Mouse (Mus musculus) thymus, postnatal 36 days (tissue): Measurements from ENCODE around the gene Rcor2.
A peak's percentile ranks its signal among the peaks of the same experiment; 100 is the strongest.

ENCODE experiments used
- DNase-seq, 2 experiments: peaks; one replicate each; pipeline ENCODE4 v3.0.0; 2022; ENCODE audit warnings: mixed read lengths in 2 of 2

Gene Rcor2

GRCm38 (mm10) chr19:7294098-7294876, 27.2 kb downstream of the Rcor2 start:
- DNase-seq: peak; percentile 31 to 56

GRCm38 (mm10) chr19:7295071-7295658, 28.0 kb downstream of the Rcor2 start:
- DNase-seq: peak; percentile 88 to 90

- DNase-seq: no peak
Measured at GRCm38 (mm10) chr19:7295959-7296358, 28.8 kb downstream of the Rcor2 start.

GRCm38 (mm10) chr19:7299052-7299451, 31.9 kb downstream of the Rcor2 start:
- no peak for DNase-seq

- no peak for DNase-seq
Measured at GRCm38 (mm10) chr19:7300078-7300477, 33.0 kb downstream of the Rcor2 start.

GRCm38 (mm10) chr19:7301647-7302492, 34.7 kb downstream of the Rcor2 start:
- no peak for DNase-seq

GRCm38 (mm10) chr19:7302493-7302797, 35.3 kb downstream of the Rcor2 start:
- DNase-seq: no peak

- DNase-seq: no peak
Measured at GRCm38 (mm10) chr19:7303796-7304195, 36.7 kb downstream of the Rcor2 start.

- DNase-seq: no peak
Measured at GRCm38 (mm10) chr19:7304801-7305200, 37.7 kb downstream of the Rcor2 start.

GRCm38 (mm10) chr19:7305380-7306310, 38.5 kb downstream of the Rcor2 start:
- no peak for DNase-seq

- DNase-seq: no peak
Measured at GRCm38 (mm10) chr19:7306968-7307367, 39.8 kb downstream of the Rcor2 start.

GRCm38 (mm10) chr19:7307995-7308770, 41.1 kb downstream of the Rcor2 start:
- DNase-seq: no peak

- DNase-seq: no peak
Measured at GRCm38 (mm10) chr19:7309738-7310330, 42.7 kb downstream of the Rcor2 start.

GRCm38 (mm10) chr19:7310704-7311103, 43.6 kb downstream of the Rcor2 start:
- no peak for DNase-seq

- no peak for DNase-seq
Measured at GRCm38 (mm10) chr19:7311306-7311705, 44.2 kb downstream of the Rcor2 start.

- DNase-seq: no peak
Measured at GRCm38 (mm10) chr19:7313660-7314059, 46.5 kb downstream of the Rcor2 start.

- no peak for DNase-seq
Measured at GRCm38 (mm10) chr19:7314976-7315586, 48.0 kb downstream of the Rcor2 start.

- no peak for DNase-seq
Measured at GRCm38 (mm10) chr19:7315587-7315984, 48.5 kb downstream of the Rcor2 start.

GRCm38 (mm10) chr19:7316822-7317221, 49.7 kb downstream of the Rcor2 start:
- DNase-seq: no peak

GRCm38 (mm10) chr19:7317716-7318115, 50.6 kb downstream of the Rcor2 start:
- no peak for DNase-seq

- no peak for DNase-seq
Measured at GRCm38 (mm10) chr19:7320181-7320580, 53.1 kb downstream of the Rcor2 start.
